Mouse (Mus musculus) stomach, embryonic 15.5 days (tissue): ENCODE measurements around the gene Cxcl9. TPM values are rescaled to one million over a fixed set of nuclear protein-coding genes. Genes with fewer than 3 reads are reported as not detected.

Experiments
- ATAC-seq: fragments of 200-750 bp; cut with Nextera tagmentation; 2 replicates; pipeline ENCODE4 v1.8.0; 2017; ENCODE audit warnings: low read depth, moderate number of reproducible peaks, moderate TSS enrichment; ENCODE audit not compliant: insufficient read depth, low FRiP score
- H3K27ac ChIP-seq: fragments of 300-500 bp; sonication (generic); 2 replicates; pipeline ENCODE4 v1.5.1; 2015; ENCODE audit warnings: mild to moderate bottlenecking, inconsistent platforms
- H3K27me3 ChIP-seq: fragments of 300-500 bp; sonication (generic); replicated peaks from 2 replicates; pipeline ENCODE4 v1.6.1; 2015; ENCODE audit warnings: inconsistent platforms
- H3K36me3 ChIP-seq: fragments of 300-500 bp; sonication (generic); 2 replicates; pipeline ENCODE4 v1.6.1; 2015; ENCODE audit warnings: inconsistent platforms
- H3K4me1 ChIP-seq: fragments of 300-500 bp; sonication (generic); 2 replicates; pipeline ENCODE4 v1.6.1; 2015; ENCODE audit warnings: inconsistent platforms
- H3K4me2 ChIP-seq: fragments of 300-500 bp; sonication (generic); 2 replicates; pipeline ENCODE4 v1.6.1; 2015; ENCODE audit warnings: mild to moderate bottlenecking, inconsistent platforms
- H3K4me3 ChIP-seq: fragments of 300-500 bp; sonication (generic); replicated peaks from 2 replicates; pipeline ENCODE4 v1.5.1; 2015; ENCODE audit warnings: inconsistent platforms
- H3K9ac ChIP-seq: fragments of 300-500 bp; sonication (generic); 2 replicates; pipeline ENCODE4 v1.6.1; 2015; ENCODE audit warnings: inconsistent platforms
- H3K9me3 ChIP-seq: fragments of 300-500 bp; sonication (generic); 2 replicates; pipeline ENCODE4 v1.6.1; 2016; ENCODE audit warnings: inconsistent platforms
- WGBS: fragments of 180-500 bp; shearing (Covaris S2); methylation state at CpG from one replicate; pipeline ENCODE4 v1.1.7; 2015; 5-methylcytosine and 5-hydroxymethylcytosine counted together
- polyA plus RNA-seq: library from polyadenylated mRNA; unstranded; fragments of >200 nt; fragmentation: Nextera tagmentation; extraction: Ambion mirVana; gene quantifications from 2 replicates; pipeline ENCODE4 v1.2.1, GENCODE M21; 2015

Cxcl9 gene
- polyA plus RNA-seq, 1 experiment from 2014 or later: not detected

DNA sequence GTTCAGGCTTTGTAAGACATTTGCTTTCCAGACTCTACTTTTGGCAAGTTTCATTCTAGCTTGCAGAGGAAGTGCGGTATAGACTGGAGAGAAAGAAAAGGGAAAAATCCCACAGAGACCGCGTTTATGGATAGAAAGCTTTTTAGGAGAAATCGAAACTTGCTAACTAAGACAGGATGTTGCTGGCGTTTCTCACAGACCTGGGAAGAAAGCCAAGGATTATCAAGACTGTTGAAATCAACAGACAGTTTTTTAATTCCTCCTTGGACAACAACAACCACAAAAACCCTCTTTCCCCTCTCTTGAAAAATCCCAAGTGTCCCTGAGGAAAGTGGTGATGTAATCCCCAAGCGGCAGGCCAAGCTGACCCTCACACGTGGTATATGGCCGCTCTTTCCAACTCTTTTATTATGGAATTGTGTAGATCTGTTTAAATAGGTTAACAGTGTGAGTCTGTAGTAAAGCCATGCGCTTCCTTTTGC, 4.5 kb upstream of the Cxcl9 start:
- no peaks in the 10 kb centered on the region for H3K9me3 ChIP-seq
- peak overlapping the region; percentile 9; the same call in 1 of the 2 replicates for H3K4me3 ChIP-seq
- peak; percentile 70; the same call in 1 of the 2 replicates for ATAC-seq
- H3K27me3 ChIP-seq: no peaks in the 10 kb centered on the region
- peaks cover 7% of the 10 kb centered on the region; the same call in 1 of the 2 replicates for H3K4me1 ChIP-seq
- H3K27ac ChIP-seq: peak overlapping the region; percentile 84
- no peak overlapping the region for H3K9ac ChIP-seq
- WGBS: 32% methylated on average over 9 of the region's 9 CpGs
- no peaks in the 10 kb centered on the region for H3K36me3 ChIP-seq
- peak overlapping the region; percentile 41 for H3K4me2 ChIP-seq

DNA sequence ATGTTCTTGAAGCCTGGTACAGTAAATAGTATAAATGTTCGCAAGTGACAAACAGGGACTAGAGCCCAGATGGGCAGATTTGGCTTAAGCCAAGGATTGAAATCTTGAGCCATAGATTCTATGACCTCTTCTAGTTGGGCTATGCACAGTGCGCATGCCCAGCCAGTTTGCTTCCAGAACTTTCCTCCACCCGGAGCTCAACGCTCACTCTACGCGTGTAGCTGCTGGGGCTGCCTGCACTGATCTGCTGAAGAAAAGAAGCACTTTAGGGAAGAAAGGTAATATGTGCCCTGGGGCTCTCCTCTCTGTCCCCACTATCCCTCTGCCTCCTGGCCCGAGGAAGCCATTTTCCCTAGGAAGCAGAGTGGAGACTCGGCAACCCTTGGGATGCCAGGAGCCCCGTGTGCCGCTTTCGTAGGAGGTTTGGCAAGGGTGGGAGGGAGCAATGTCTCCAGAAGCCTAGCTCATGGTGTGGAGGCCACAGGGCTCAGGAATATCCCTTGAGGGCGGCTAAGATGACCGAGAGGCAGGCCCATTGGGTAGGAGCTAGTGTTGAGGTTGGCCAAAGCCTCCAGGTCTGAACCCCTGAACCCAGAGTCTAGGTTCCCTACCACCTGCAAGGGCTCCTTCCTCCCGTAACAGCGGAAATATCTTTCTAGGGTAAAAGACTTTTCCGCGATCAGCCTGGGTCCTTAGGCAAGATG, 3.9 kb upstream of the Cxcl9 start, which contains the start of gene Art3:
Art3 (plus strand) TSS at position 193 of the 704 bp plus-strand sequence.
- ATAC-seq: 0 out of 2 replicates have a peak, but pooled peaks have one; percentile 7

DNA sequence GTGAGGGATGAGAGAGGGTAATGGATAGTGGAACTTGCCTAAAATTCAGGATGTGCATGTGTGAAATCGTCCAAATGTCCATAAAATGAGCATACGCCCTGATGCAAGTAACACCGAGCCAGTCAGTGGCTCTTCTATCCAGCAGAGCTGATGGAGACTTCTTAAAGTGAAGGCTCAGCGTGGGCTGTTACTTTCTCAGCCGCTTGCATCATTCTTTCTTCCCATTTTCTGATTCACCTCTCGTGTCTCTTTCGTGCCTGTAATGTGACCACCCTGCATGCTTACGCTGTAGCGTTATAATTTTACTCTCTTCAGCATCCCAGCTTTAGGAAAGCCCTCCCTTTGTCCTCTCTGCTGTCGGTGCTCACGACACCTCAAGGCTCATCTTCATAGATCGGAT, 3.2 kb upstream of the Cxcl9 start:
- Histone ChIP-seq H3K4me3 (no peak overlapping the region), H3K27me3 (no peaks in the 10 kb centered on the region), H3K9ac (no peak overlapping the region), H3K27ac (no peak overlapping the region), H3K4me2 (no peak overlapping the region), H3K4me1 (peaks cover 7% of the 10 kb centered on the region; the same call in 1 of the 2 replicates), H3K9me3 (no peaks in the 10 kb centered on the region), H3K36me3 (no peaks in the 10 kb centered on the region)
- no peak for ATAC-seq
- 85% methylated on average over 12 of the region's 12 CpGs for WGBS

More for the DNA sequence above, 3.9 kb upstream of the Cxcl9 start, which contains the start of gene Art3:
- Histone ChIP-seq H3K4me1 (peaks cover 7% of the 10 kb centered on the region; the same call in 1 of the 2 replicates), H3K4me3 (peak within 1 kb of the TSS; percentile 9; the same call in 1 of the 2 replicates), H3K9ac (no peak within 1 kb of the TSS), H3K36me3 (no peaks in the 10 kb centered on the region), H3K9me3 (no peaks in the 10 kb centered on the region), H3K27me3 (no peaks in the 10 kb centered on the region), H3K4me2 (peak within 1 kb of the TSS; percentile 41), H3K27ac (peak within 1 kb of the TSS; percentile 84)
- 86% methylated on average over 17 of the region's 17 CpGs for WGBS

GRCm38 (mm10) chr5:92327367-92327766, 512 bp downstream of the Cxcl9 start:
- no peak overlapping the region for H3K4me3 ChIP-seq
- H3K4me1 ChIP-seq: peaks cover 10% of the 10 kb centered on the region; the same call in 1 of the 2 replicates
- no peaks in the 10 kb centered on the region for H3K36me3 ChIP-seq
- no peak overlapping the region for H3K9ac ChIP-seq
- 62% methylated on average over 6 of the region's 6 CpGs for WGBS
- H3K27ac ChIP-seq: no peak overlapping the region
- H3K9me3 ChIP-seq: no peaks in the 10 kb centered on the region
- no peaks in the 10 kb centered on the region for H3K27me3 ChIP-seq
- ATAC-seq: no peak
- no peak overlapping the region for H3K4me2 ChIP-seq

- Histone ChIP-seq H3K27me3 (no peaks in the 10 kb centered on the region), H3K4me1 (0 out of 2 replicates have a peak, but pooled peaks cover 3% of the 10 kb centered on the region), H3K9ac (no peak overlapping the region), H3K4me3 (no peak overlapping the region), H3K4me2 (no peak overlapping the region), H3K9me3 (no peaks in the 10 kb centered on the region), H3K36me3 (no peaks in the 10 kb centered on the region), H3K27ac (no peak overlapping the region)
- no peak; the same call in 1 of the 2 replicates for ATAC-seq
- WGBS: 59% methylated on average over 5 of the region's 5 CpGs
Observed at GRCm38 (mm10) chr5:92323264-92323663, 4.6 kb downstream of the Cxcl9 start.

DNA sequence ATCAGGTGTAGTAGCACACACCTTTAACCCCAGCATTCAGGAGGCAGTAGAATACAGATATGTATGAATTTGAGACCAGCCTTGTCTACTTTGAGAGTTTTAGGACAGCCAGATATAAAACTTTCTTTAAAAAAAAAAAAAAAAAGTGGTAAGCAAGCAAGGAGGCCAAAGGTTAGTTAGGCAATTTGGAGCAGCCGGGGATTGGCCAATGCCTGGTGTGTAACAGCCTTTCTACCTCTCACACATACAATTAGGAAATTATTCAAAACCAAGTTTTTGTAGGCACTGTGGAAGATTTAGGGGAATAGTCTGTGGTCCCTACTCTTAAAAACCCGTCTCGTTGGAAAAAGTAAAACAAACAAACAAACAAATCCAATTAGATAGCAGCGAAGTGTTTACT, 5.3 kb downstream of the Cxcl9 start:
- H3K4me2 ChIP-seq: no peak overlapping the region
- H3K9ac ChIP-seq: no peak overlapping the region
- H3K27me3 ChIP-seq: no peaks in the 10 kb centered on the region
- H3K9me3 ChIP-seq: no peaks in the 10 kb centered on the region
- H3K27ac ChIP-seq: no peak overlapping the region
- no peaks in the 10 kb centered on the region for H3K36me3 ChIP-seq
- H3K4me1 ChIP-seq: 0 out of 2 replicates have a peak, but pooled peaks cover 3% of the 10 kb centered on the region
- WGBS: 87% methylated on average over 4 of the region's 4 CpGs
- no peak overlapping the region for H3K4me3 ChIP-seq
- ATAC-seq: no peak

DNA sequence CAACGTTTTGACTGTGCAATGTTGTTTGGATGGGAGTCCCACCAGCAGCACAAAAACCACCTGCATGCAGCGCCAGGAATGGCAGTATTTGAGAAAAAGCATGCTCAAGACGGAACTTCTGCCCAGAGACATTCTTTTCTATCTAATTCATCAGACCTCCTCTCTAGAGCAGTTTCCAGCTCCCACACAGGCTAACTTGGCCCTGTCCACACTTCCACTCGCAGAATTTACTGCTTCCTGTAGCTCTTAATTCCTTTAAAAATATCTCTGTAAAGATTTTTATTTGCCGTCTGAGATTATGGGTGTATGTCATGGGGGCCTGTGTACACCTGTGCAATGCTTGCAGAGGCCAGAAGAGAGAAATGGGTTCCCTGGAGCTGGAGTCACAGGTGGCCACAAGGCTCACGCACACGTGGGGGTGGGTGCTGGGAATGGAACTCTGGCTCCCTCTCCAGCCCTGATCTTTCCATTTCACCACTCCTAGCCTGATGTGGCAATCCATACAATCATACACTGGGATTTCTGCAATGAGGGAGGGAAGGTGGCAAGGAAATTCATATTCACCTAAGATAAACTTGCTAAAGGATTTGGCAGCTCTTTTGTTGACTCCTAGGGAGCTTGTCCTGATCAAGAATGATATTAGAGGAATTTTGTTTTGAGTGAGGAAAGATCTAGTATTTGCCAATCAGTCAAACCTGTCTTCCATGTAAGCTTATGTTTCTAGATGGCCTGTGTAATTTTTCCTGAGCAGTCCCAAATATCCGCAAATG, 6.1 kb downstream of the Cxcl9 start:
- ATAC-seq: no peak
- Histone ChIP-seq H3K9me3 (no peaks in the 10 kb centered on the region), H3K9ac (no peak overlapping the region), H3K27ac (no peak overlapping the region), H3K36me3 (no peaks in the 10 kb centered on the region), H3K4me1 (0 out of 2 replicates have a peak, but pooled peaks cover 3% of the 10 kb centered on the region), H3K4me3 (no peak overlapping the region), H3K27me3 (no peaks in the 10 kb centered on the region), H3K4me2 (no peak overlapping the region)
- 45% methylated on average over 8 of the region's 8 CpGs for WGBS

- WGBS: 84% methylated on average over 14 of the region's 14 CpGs
- no peak for ATAC-seq
Observed at GRCm38 (mm10) chr5:92318596-92318995, 9.3 kb downstream of the Cxcl9 start.

GRCm38 (mm10) chr5:92318119-92318518, 9.8 kb downstream of the Cxcl9 start:
- Histone ChIP-seq H3K4me1 (no peaks in the 10 kb centered on the region), H3K36me3 (no peaks in the 10 kb centered on the region), H3K4me3 (no peak overlapping the region), H3K9ac (no peak overlapping the region), H3K27me3 (no peaks in the 10 kb centered on the region), H3K9me3 (no peaks in the 10 kb centered on the region), H3K27ac (no peak overlapping the region), H3K4me2 (no peak overlapping the region)
- ATAC-seq: no peak
- WGBS: 68% methylated on average over 7 of the region's 7 CpGs

More at GRCm38 (mm10) chr5:92318596-92318995, 9.3 kb downstream of the Cxcl9 start:
- H3K36me3 ChIP-seq: no peaks in the 10 kb centered on the region
- H3K4me2 ChIP-seq: no peak overlapping the region
- H3K27ac ChIP-seq: no peak overlapping the region
- no peaks in the 10 kb centered on the region for H3K9me3 ChIP-seq
- H3K4me1 ChIP-seq: no peaks in the 10 kb centered on the region
- H3K4me3 ChIP-seq: no peak overlapping the region
- H3K9ac ChIP-seq: no peak overlapping the region
- H3K27me3 ChIP-seq: no peaks in the 10 kb centered on the region

- no peaks in the 10 kb centered on the region for H3K9me3 ChIP-seq
- H3K9ac ChIP-seq: no peak overlapping the region
- no peak for ATAC-seq
Observed at GRCm38 (mm10) chr5:92313776-92314175, 14.1 kb downstream of the Cxcl9 start.

GRCm38 (mm10) chr5:92312046-92312715, 15.7 kb downstream of the Cxcl9 start:
- Histone ChIP-seq H3K9ac (no peak overlapping the region), H3K36me3 (0 out of 2 replicates have a peak, but pooled peaks cover 3% of the 10 kb centered on the region), H3K27ac (no peak overlapping the region), H3K4me3 (no peak overlapping the region), H3K4me2 (no peak overlapping the region), H3K9me3 (no peaks in the 10 kb centered on the region), H3K27me3 (no peaks in the 10 kb centered on the region), H3K4me1 (peaks cover 13% of the 10 kb centered on the region)
- ATAC-seq: no peak
- WGBS: 11% methylated on average over 13 of the region's 13 CpGs

More at GRCm38 (mm10) chr5:92313776-92314175, 14.1 kb downstream of the Cxcl9 start:
- Histone ChIP-seq H3K4me2 (no peak overlapping the region), H3K36me3 (no peaks in the 10 kb centered on the region), H3K27me3 (no peaks in the 10 kb centered on the region), H3K27ac (no peak overlapping the region), H3K4me3 (no peak overlapping the region), H3K4me1 (peaks cover 7% of the 10 kb centered on the region)
- 51% methylated on average over 7 of the region's 7 CpGs for WGBS
